Mouse (Mus musculus): Measurements from ENCODE around the gene Nsdhl.
A peak's percentile ranks its signal among the peaks of the same experiment; 100 is the strongest.

Nsdhl gene

GRCm38 (mm10) chrX:73003110-73003509 lies 84.8 kb downstream of the Nsdhl start:
- DNase-seq (ENCODE audit: low spot score) = no peak

DNA sequence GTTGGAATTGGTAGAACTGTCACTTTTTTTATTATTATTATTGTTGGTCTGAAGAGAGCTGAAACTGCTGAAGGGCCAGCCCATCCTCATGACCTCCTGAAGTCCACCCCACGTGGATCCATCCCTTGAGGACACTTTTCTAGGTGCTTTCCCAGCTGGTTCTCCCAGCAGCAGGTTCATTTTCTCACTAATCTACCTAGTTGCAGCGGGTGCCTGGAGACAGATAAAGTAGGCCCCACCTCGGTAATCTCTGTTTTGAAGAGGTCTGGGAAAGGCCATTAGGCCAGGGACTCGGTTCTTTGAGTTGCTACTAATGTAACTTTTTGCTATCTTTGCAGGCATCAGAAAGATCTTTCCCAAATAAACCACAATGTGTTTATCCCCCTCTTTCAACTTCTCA lies 87.3 kb downstream of the Nsdhl start:
- peak; percentile 62 for DNase-seq (ENCODE audit: low spot score)

GRCm38 (mm10) chrX:73007597-73008479 lies 89.5 kb downstream of the Nsdhl start:
- peak; percentile 88 for DNase-seq (ENCODE audit: low spot score)
